Mouse (Mus musculus): ENCODE data around the gene Blzf1.
A peak's percentile ranks its signal among the peaks of the same experiment; 100 is the strongest.

Gene Blzf1

GRCm38 (mm10) chr1:164292040-164292439, 15.2 kb downstream of the Blzf1 start:
- no peak for DNase-seq

GRCm38 (mm10) chr1:164287406-164287805, 19.9 kb downstream of the Blzf1 start:
- DNase-seq: no peak

- DNase-seq: no peak
These were observed 23.3 kb downstream of the Blzf1 start for GRCm38 (mm10) chr1:164284007-164284406.

GRCm38 (mm10) chr1:164279332-164279731, 28.0 kb downstream of the Blzf1 start:
- DNase-seq: no peak

- DNase-seq: no peak
These were observed 30.7 kb downstream of the Blzf1 start for GRCm38 (mm10) chr1:164276552-164276951.

- peak; percentile 93 for DNase-seq
These were observed 31.8 kb downstream of the Blzf1 start, which contains the start of gene Ccdc181 for GRCm38 (mm10) chr1:164275455-164275954. Gene Ccdc181 (plus strand): TSS chr1:164275585.

GRCm38 (mm10) chr1:164273659-164274058, 33.6 kb downstream of the Blzf1 start:
- DNase-seq: no peak

- no peak for DNase-seq
These were observed 36.3 kb downstream of the Blzf1 start for GRCm38 (mm10) chr1:164270941-164271340.

- no peak for DNase-seq
These were observed 45.7 kb downstream of the Blzf1 start for GRCm38 (mm10) chr1:164261553-164261952.

- no peak for DNase-seq
These were observed 46.9 kb downstream of the Blzf1 start for GRCm38 (mm10) chr1:164260171-164261028.

GRCm38 (mm10) chr1:164254836-164255235, 52.5 kb downstream of the Blzf1 start:
- no peak for DNase-seq

- no peak for DNase-seq
These were observed 54.7 kb downstream of the Blzf1 start for GRCm38 (mm10) chr1:164252551-164252950.

GRCm38 (mm10) chr1:164251438-164251837, 55.9 kb downstream of the Blzf1 start:
- no peak for DNase-seq

- DNase-seq: peak; percentile 9
These were observed 56.7 kb downstream of the Blzf1 start for GRCm38 (mm10) chr1:164250391-164251150.

GRCm38 (mm10) chr1:164249332-164249711, 58.0 kb downstream of the Blzf1 start:
- DNase-seq: no peak

- peak; percentile 98 for DNase-seq
These were observed 58.6 kb downstream of the Blzf1 start, which contains the start of gene Slc19a2 for GRCm38 (mm10) chr1:164248465-164249331. Gene Slc19a2 (plus strand): TSS chr1:164249046.

GRCm38 (mm10) chr1:164247971-164248370, 59.3 kb downstream of the Blzf1 start:
- peak; percentile 13 for DNase-seq

- no peak for DNase-seq
These were observed 59.8 kb downstream of the Blzf1 start for GRCm38 (mm10) chr1:164247442-164247841.

GRCm38 (mm10) chr1:164242809-164243208, 64.5 kb downstream of the Blzf1 start:
- DNase-seq: no peak

- no peak for DNase-seq
These were observed 65.8 kb downstream of the Blzf1 start for GRCm38 (mm10) chr1:164241494-164241893.

All from kidney, adult 18-20 months (tissue).